Mouse (Mus musculus): ENCODE measurements around the gene Phrf1.

GRCm38 (mm10) chr7:141276546-141276945, 48.0 kb downstream of the Phrf1 start, which contains the start of gene Cdhr5:
- no peak for TF ChIP-seq POLR2A (IDR thresholded peaks at IDR 0.05; ENCODE audit: insufficient read length, low read depth)
- TF ChIP-seq POLR2AphosphoS2 (IDR thresholded peaks at IDR 0.05; ENCODE audit: insufficient read length, low read depth) = no peak
- no peak for TF ChIP-seq SRF (IDR thresholded peaks at IDR 0.05; ENCODE audit: control insufficient read depth, insufficient read length, low read depth)
- no peak for TF ChIP-seq USF1 (IDR thresholded peaks at IDR 0.05; ENCODE audit: low read depth)
- TF ChIP-seq TCF12 (IDR thresholded peaks at IDR 0.05; ENCODE audit: insufficient read depth, poor library complexity, severe bottlenecking) = no peak
- TF ChIP-seq CEBPB (IDR thresholded peaks at IDR 0.05; ENCODE audit: insufficient read depth, poor library complexity, severe bottlenecking) = no peak

All from myocyte (in vitro differentiated cells).